Comparison of ENCODE assay signal across 15 mouse cellular contexts in genomic region chr14:121099120-121099519, GRCm38 (mm10).
DNase-seq lines count a peak whose midpoint lies in the region; ATAC-seq lines count a peak whose summit lies in the region.
"Had no signal": no experiment of that assay in that cellular context is flagged by ENCODE, and none has a peak within 500 bp of the region (broad histone marks: within the 10 kb centered on the region; RNA-seq: fewer than 3 reads in every experiment).

No protein-coding gene starts in this region.

- H3K4me2 ChIP-seq in heart, embryonic 13.5 days: peak overlapping the region; percentile 39
- H3K4me2 ChIP-seq in limb, embryonic 12.5 days: no peak overlapping the region
- H3K4me2 ChIP-seq in forebrain, embryonic 12.5 days: no peak overlapping the region
- H3K4me2 ChIP-seq: forebrain, embryonic 15.5 days; hindbrain, embryonic 13.5 days; limb, embryonic 13.5 days; liver, embryonic 15.5 days had no signal

- H3K27ac ChIP-seq in heart, embryonic 13.5 days (replicated peaks): peak overlapping the region; percentile 79
- H3K27ac ChIP-seq in limb, embryonic 12.5 days: 0 out of 2 replicates have a peak overlapping the region, but pooled peaks have one; percentile 19
- H3K27ac ChIP-seq in forebrain, embryonic 12.5 days: no peak overlapping the region
- H3K27ac ChIP-seq: forebrain, embryonic 15.5 days; hindbrain, embryonic 13.5 days; left cerebral cortex, adult 2 months; limb, embryonic 13.5 days; liver, embryonic 15.5 days had no signal

- no peak for DNase-seq in heart, adult 8-10 months (ENCODE audit: low spot score)
- peak; percentile 35 for DNase-seq in testis, postnatal 10 days (ENCODE audit: low spot score)
- no peak for DNase-seq in testis, postnatal 14 days (ENCODE audit: low spot score)
- DNase-seq in adrenal gland, adult (ENCODE audit: inconsistent age in 2 of 2, low spot score in 1 of 2): no peak
- DNase-seq: cerebellum, adult 9-10 months; thymus, adult 2 months had no signal

- H3K4me1 ChIP-seq in heart, embryonic 13.5 days: peaks cover 60% of the 10 kb centered on the region
- peaks cover 61% of the 10 kb centered on the region for H3K4me1 ChIP-seq in limb, embryonic 12.5 days (replicated peaks)
- H3K4me1 ChIP-seq in forebrain, embryonic 12.5 days: peaks cover 16% of the 10 kb centered on the region

- no peak overlapping the region for H3K4me3 ChIP-seq in heart, embryonic 13.5 days
- H3K4me3 ChIP-seq in limb, embryonic 12.5 days (replicated peaks): no peak overlapping the region
- H3K4me3 ChIP-seq in forebrain, embryonic 12.5 days (replicated peaks): no peak overlapping the region
- H3K4me3 ChIP-seq: forebrain, embryonic 15.5 days; hindbrain, embryonic 13.5 days; left cerebral cortex, adult 2 months; limb, embryonic 13.5 days; liver, embryonic 15.5 days had no signal

- H3K9me3 ChIP-seq in heart, embryonic 13.5 days: no peaks in the 10 kb centered on the region
- no peaks in the 10 kb centered on the region for H3K9me3 ChIP-seq in limb, embryonic 12.5 days
- H3K9me3 ChIP-seq in forebrain, embryonic 12.5 days: no peaks in the 10 kb centered on the region
- H3K9me3 ChIP-seq: forebrain, embryonic 15.5 days; hindbrain, embryonic 13.5 days; limb, embryonic 13.5 days; liver, embryonic 15.5 days had no signal

- H3K36me3 ChIP-seq in heart, embryonic 13.5 days: peaks cover 13% of the 10 kb centered on the region
- H3K36me3 ChIP-seq in limb, embryonic 12.5 days: peaks cover 21% of the 10 kb centered on the region
- no peaks in the 10 kb centered on the region for H3K36me3 ChIP-seq in forebrain, embryonic 12.5 days (replicated peaks)
- H3K36me3 ChIP-seq: liver, embryonic 15.5 days had no signal

- ATAC-seq in heart, embryonic 13.5 days (ENCODE audit: extremely low read depth, insufficient number of reproducible peaks, low FRiP score, low TSS enrichment): 0 out of 2 replicates have a peak, but pooled peaks have one; percentile 47
- ATAC-seq in limb, embryonic 12.5 days (ENCODE audit: insufficient number of reproducible peaks, insufficient read depth, low FRiP score, low TSS enrichment, low read depth): no peak
- ATAC-seq in forebrain, embryonic 12.5 days (ENCODE audit: low FRiP score): no peak
- ATAC-seq: forebrain, embryonic 15.5 days; midbrain, embryonic 16.5 days had no signal

- no peak overlapping the region for H3K9ac ChIP-seq in heart, embryonic 13.5 days
- H3K9ac ChIP-seq in limb, embryonic 12.5 days (replicated peaks): no peak overlapping the region
- H3K9ac ChIP-seq in forebrain, embryonic 12.5 days: no peak overlapping the region
- H3K9ac ChIP-seq: forebrain, embryonic 15.5 days; hindbrain, embryonic 13.5 days; limb, embryonic 13.5 days; liver, embryonic 15.5 days had no signal

- H3K27me3 ChIP-seq in heart, embryonic 13.5 days (replicated peaks): no peaks in the 10 kb centered on the region
- no peaks in the 10 kb centered on the region for H3K27me3 ChIP-seq in limb, embryonic 12.5 days
- no peaks in the 10 kb centered on the region for H3K27me3 ChIP-seq in forebrain, embryonic 12.5 days
- H3K27me3 ChIP-seq: forebrain, embryonic 15.5 days; hindbrain, embryonic 13.5 days; limb, embryonic 13.5 days; liver, embryonic 15.5 days had no signal

- WGBS in heart, embryonic 13.5 days: 28% methylated on average over 8 of the region's 8 CpGs
- WGBS in limb, embryonic 12.5 days: 84% methylated on average over 8 of the region's 8 CpGs
- WGBS in forebrain, embryonic 12.5 days: 90% methylated on average over 8 of the region's 8 CpGs
